Mouse (Mus musculus): Measurements from ENCODE around the gene Prdm16.

DNA sequence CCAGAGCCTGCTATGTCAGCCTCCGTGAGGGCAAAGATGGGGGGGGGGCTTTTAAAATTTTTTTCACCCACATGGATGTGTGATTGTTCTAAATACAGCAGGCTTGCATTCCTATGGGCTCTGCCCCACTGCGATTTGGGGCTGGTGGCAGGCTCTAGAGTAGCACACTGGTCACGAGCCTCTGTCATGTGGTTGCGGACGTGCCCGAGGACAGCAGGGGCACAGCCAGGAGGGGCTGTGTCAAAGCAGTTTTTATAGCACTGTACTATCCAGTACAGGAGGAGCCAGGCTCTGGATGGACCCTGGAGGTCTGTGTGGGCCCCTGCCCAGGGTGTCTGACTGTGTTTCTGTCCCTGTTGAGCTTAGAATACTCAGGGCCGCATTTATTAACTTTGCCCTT lies 306.7 kb downstream of the Prdm16 start:
- TF ChIP-seq CTCF (IDR thresholded peaks at IDR 0.05; ENCODE audit: control insufficient read depth, insufficient read depth, insufficient read length) (no peak), MAX (IDR thresholded peaks at IDR 0.05) (no peak), USF1 (IDR thresholded peaks at IDR 0.05; ENCODE audit: low read depth) (no peak)

All from C2C12 (cell line).